Mouse (Mus musculus): ENCODE data around the gene Slc8a1. TPM values are rescaled to one million over a fixed set of nuclear protein-coding genes. Genes with fewer than 3 reads are reported as not detected.

Gene Slc8a1
- polyA plus RNA-seq, 3 experiments from 2014 or later = 0.04 TPM; not detected in 2

DNA sequence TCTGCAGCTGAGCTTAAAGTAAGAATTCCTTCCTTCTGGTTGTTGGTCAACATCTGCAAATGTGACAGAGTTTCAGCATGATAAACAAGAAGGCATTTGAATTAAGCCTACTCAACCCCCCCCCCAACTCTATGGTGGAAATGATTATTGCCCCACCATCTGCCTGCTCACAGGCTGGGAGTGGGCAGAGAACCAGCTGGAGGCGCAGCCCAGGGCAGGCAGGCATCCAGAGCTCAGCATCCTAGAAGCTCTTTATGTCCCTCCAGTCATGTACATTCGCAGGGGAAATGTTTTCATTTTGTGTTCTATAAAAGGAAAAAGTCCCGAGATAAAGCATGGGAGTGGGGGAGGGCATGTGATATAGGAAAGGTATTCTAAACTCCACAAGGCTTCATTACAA lies 235.4 kb downstream of the Slc8a1 start:
- no peak for ATAC-seq

DNA sequence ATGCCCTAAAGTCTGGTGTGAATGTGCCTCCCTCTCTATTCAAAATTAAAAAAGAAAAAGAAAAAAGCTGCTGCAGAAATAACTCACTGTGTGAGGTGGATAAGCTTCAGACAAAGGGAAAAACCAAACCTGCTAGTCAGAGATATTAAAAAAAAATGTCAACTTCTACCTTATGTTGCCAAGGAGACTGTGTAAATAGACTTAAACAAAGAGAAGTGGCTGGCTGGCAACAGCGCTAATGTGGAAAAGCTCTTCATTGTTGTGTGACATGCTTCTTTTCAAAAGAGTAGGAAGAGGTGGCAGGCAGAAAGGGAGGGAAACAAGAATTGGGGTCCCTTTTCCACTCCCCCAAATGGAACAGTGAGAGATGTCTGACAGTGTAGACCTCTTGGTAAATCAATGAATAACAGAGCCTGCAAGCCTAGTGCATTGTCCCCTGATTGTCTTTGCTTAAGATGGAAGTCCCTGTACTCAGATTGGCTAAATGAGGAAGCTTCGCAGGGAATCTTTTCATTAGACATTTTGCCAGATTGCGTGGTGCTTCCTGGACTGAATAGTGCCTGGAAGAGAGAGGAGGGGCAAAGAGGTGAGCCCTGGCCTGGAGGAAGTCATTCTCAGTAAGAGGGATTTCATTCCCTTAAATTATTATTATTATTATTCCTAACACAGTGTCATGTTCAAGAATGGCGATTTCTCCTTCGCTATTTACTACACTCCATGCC lies 237.3 kb downstream of the Slc8a1 start:
- ATAC-seq = no peak

DNA sequence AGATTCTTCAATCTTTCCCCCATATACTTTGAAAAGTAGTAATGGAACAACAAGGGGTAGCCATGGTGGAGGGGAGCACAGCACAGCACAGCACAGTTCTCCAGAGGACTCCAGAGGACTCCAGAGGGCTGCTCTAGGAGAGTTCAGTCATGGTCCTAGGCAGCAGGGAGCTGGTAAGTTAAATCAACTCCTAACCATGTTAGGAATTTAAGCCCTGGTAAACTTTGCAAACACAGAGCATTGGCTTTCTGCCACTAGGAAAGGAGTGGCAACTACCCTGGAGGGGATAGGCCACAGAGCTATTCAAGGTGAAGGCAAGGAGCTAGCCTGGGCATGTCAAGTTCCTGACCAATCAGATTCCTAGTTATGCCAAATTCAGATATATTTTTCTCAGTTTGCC lies 240.3 kb downstream of the Slc8a1 start:
- no peak for ATAC-seq

DNA sequence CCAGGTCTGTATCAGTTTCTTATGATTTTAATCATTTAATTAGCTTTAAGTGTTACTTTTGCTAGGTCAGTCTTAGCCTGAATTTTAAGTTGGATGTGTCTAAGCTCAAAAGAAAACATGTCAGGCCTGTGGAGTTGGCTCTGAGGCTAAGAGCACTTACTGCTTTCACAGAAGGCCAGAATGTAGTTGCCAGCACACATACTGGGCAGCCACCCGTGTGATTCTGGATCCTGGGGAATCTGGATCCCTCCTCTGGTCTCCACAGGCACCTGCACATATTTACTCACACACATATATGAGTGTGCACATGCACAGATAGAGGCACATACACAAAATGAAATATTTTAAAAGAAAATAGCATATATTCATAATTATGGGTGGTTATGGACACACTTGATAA lies 241.6 kb downstream of the Slc8a1 start:
- ATAC-seq = no peak

DNA sequence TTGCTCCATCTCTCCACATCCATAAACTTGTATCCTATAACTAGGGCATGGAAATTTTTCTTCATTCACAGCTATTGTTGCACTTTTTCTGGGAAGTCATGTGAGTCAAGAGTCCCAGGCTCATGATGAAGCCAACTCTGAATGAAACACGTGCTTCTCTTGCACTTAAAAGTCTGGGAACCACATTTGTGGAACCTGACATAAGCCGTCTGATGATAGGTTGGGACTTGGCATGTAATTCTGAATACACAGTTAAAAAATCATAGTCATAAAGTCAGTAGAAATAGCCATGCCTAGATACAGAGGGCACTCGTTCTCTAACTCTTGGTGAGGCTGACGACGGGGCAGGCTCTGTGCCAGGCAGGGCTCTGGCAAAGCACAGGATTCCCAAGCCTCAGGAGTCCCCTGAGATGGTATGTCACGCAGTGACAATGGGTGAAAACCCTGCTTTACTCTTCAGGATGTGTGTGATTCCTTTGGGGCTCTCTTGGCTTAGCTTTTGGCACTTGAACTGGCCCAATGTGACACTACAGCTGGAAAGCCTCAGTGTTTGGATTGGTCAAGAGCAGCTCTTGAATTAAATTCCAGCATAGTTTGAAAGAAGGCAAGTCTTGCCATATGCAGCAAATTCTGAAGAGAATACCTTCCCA lies 245.8 kb downstream of the Slc8a1 start:
- ATAC-seq = no peak

DNA sequence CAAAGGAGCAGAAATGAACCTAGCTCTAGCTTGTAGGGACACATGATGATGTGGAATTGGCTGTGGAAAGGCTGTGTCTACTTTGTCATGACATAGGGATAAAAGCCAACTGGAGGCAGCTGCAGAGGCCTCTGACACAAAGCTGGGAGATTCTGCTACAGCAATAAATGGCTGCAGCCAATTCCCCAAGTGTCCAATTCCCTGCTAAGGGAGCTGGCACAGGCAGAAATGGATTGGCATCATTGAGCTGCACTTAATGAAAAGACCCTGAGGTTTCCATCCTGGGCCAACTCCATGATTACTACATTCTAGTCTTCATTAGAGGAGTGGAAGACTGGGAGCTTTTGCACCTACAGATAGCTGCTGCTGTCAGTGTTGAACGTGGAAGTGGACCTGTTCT lies 251.8 kb downstream of the Slc8a1 start:
- no peak for ATAC-seq

DNA sequence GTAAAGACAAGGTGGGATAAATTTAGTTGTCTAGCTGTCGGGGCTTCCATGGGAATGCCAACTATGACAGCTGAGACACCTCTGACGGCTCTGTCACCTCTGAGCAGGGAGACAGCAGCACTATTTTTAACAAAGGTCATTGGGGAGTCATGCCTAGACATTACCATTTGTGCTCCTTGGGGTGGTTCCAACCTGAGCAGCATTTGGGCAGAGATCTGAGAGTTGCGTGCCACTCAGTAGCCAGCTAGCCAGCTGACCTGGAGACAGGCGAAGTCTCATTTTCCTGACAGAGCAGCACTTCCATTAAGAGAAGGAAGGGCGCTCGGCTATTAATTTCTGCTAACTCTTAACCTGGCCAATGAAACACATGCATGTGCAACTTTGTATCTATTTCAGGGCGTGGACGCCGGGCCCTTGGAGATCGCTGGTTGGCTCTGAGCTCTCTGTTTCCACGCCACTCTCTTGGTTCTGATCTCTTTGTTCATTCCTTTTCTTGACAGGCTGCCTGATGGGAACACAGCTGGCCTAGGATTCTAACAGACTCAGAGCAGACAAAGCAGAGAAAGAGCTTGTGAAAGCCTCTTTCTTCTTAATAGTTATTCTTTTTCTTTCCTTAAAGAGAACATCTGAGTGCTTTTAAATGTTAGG lies 256.2 kb downstream of the Slc8a1 start:
- ATAC-seq = no peak

DNA sequence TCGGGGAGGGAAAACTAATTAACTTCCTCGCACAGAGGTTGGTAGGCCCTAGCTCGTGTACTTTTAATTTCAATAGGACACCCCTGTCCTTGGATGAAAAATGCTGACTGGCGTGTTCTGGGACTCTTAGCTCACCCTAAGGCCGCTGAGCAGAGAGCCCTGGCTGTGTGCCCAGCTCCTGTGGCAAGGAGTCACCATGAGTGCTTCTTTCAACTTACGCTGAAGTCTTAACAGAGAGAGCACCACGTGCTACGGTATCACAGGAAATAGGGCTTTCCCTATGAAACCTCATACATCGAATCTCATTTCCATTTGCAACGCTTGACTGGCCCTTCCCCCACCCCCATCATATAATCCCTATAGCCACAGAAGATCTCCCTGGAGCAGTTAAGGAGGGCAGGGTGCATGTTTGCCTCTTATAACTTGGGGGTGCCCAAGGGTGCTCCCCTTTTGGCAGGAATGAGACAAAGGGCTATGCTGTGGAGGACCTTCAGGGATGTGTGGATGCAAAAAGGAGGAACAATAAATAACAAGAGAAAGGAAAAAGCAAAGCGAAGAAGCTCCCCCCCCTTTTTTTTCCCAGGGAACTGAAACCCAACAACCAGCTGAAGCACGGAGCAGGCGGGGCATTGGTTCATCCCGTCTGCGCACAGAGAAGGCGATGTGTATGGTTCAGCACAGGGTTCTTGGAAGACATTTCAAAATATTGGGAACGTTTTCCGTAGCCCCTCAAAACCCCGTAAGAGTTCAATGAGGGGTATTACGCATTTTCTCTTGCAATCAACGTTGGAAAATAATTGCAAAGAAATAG lies 257.6 kb downstream of the Slc8a1 start:
- no peak for ATAC-seq

DNA sequence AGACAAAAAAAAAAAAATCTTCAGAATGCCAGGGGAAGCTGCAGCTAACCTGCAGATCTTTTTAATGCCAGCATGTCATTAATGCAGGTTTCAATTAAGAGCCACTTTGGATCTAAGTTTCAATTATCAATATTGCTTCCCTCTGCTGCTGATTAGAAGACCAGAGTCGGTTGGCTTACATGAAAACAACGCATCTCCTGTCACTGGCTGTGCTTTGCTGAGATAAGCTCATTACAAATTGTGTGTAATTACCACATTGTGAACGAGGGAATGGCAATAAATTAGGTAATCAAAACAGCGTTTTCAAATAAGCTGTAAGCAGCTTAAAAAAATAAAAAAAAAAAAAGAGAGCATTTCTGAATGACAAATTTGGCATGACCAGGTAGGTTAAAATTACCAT lies 258.4 kb downstream of the Slc8a1 start:
- ATAC-seq = no peak

DNA sequence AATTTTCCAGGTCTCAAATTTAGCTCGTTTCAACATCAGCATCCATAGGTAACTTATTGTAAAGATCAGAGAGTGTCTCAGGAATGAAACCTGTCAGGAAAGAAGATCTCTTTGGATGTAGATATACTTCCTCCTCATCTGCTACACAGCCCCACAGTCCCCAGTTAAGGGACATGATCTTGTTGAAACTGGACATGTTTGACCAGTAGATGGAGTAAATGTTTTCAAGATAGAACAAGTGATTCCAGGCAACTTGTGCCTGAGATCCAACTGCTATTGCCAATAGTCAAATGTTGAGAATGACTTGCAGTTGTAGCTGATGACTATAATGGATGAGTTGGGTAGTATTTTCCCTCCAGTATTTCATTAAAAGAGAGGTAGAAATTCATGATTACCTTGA lies 260.8 kb downstream of the Slc8a1 start:
- ATAC-seq = no peak

DNA sequence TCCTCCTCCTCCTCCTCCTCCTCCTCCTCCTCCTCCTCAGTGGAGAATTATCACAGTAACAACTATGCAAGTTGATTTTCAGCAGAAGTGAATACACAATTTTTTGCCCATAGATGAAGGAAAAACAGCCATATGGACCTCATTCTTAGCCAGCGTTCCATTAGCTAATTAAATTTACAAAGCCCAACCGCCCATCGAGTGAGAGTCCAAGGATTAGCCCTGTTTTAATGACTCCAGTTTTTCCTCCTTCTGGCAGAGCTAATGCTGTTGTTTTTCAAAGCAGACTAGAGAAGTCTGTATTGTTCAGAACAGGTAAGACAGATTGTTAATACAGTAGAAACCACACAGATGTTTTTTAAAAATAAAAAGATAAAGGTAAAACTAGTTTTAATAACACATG lies 264.8 kb downstream of the Slc8a1 start:
- no peak for ATAC-seq

DNA sequence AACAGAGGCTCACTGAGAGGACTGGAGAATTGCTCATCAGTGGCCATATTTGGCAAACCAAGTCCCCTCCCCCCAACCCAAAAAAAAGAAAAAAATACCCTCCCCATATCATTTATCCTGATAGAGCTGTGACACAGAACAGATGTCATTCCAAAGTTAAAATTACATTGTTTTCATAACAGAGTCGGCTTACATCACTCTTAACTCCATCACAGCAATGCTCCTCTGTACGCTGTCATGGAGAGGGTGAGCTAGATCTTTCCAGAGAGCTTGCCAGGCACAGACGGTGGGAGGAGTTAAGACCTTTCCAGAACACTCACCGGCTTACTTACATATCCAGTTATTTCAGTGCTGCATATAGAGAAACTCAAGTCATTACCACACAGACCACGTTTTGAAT lies 269.2 kb downstream of the Slc8a1 start:
- no peak for ATAC-seq

DNA sequence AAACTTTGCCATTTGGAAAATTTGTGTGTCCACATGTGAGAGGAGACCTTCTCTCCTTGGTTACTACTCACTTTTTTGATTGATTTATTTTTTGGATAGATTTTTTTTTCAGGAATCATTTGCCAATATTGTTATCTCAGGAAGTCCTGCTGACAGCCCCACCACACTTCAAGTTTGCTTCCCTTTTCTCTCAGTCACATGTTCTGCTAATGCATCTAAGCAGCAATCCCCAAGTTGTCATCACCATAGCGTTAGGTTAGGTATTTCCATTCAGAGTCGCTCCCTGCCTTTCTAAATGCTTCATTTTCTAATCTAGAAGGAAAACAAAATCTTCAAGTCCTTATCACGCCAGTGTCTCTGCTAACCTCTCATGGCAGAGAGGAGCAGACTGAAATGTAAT lies 278.8 kb downstream of the Slc8a1 start:
- no peak for ATAC-seq

DNA sequence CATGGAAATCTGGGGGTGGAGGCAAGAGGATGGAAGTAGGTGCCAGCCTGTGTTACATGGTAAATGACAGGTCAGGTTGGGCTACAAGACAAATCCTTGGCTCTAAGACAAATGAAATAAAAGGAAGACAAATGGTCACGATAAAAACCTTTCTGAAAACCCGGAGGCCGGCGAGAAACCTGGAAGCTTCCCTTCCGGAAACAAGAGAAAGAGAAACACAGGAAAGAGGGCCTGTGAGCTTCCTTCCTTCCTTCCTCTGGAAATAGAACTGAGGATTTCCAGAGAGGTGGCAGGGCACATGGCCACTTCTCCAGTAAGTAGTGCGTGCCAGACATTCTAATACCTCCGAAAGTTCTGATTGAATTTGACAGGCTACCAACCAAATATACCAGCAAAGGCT lies 282.2 kb downstream of the Slc8a1 start:
- ATAC-seq = no peak

DNA sequence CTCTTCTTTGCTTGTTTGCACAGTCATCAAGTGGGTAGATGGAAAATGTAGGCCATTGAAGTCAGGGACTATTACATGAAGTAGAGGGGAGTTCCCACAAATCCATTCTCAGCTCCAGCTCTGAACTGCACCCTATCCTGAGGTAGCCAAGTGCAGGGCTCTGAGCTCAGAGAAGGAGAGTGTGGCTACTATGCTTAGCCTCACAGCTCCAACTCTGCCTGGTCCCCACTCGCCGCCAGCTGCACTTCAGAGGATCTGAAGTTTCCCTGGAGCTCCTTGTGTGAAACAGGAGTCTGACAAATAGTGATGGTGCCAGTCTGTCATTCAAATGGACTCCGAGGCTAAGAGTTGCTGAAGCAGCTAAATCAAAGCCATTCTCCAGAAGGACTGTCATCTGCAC lies 282.9 kb downstream of the Slc8a1 start:
- ATAC-seq = no peak

DNA sequence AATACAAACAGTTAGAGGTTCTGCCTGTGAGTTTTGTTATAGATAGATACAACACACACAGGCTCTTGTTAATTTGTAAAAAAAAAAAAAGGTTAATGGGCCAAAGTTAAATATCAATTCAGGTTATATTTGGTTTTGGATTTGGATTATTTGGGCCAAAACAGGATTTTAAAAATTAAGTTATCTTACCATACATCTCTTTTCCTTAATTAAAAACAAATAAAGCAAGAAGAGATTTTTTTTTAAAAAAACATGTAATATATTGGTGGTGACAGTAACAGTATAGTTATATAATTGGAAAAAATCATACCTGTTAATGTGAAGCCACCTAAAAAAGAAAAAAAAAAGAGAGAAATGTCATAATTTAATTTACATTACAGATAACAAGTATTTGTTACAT lies 296.7 kb downstream of the Slc8a1 start, which contains the start of gene Gm11096:
TSS of gene Gm11096 (plus strand) at position 301 of the 400 bp plus-strand sequence.
- ATAC-seq = no peak

DNA sequence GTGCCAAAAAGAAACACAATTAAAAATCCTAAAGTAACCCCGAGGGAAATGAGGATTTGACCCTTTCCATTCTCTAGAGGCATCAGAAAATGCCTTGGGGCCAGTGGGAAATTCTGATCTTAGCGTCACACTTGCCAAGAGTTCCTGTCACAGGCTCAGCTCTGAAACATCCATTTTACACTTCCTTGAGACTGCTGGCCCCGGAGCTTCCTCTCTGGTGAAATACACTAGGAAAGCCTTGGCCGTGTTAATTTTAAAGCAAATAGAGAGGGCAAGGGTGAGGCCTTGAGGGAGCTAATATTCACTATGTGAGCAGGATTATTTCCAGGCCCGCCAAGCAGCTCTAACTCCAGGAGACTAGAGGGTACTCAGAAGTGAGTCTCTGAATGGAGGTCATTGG lies 305.0 kb downstream of the Slc8a1 start:
- ATAC-seq = no peak

DNA sequence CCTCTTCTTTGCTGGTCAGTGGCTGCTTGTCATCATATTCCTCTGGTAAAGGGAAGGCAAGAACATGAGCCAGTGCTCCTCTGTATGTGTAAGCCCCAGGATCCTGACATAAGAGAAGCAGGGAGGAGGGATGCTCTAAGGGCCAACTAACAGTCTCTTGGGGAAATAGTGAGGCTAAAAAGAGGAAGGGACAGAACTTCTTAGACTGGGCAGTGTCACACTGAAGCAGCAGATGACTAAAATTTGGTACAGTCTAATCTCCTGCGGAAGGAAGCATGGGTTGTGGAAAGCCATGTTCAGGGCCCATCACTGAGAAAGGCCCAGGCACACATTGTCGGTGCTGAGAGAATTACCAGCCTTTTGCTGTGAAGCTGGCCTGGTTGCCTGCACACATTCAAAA lies 305.4 kb downstream of the Slc8a1 start:
- ATAC-seq = no peak

DNA sequence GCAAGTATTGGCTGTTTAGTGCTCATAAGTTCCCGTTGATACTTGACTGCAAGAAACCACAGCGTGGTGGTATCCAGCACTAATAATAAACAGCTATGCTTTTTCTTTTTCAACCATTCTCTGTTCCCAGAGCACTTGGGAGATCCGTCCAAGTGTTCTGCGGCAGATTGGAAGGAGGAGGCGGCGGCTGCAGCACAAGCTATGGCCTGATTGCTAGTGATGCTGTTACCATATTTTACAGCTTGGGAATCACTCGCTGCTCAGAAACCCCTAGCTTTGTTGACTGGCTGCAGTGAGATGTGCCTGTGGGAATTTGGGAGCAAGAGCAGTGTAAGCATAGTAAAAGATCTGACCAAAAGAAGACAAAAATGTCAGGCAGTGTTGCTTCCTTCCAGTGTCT lies 310.9 kb downstream of the Slc8a1 start:
- no peak for ATAC-seq

DNA sequence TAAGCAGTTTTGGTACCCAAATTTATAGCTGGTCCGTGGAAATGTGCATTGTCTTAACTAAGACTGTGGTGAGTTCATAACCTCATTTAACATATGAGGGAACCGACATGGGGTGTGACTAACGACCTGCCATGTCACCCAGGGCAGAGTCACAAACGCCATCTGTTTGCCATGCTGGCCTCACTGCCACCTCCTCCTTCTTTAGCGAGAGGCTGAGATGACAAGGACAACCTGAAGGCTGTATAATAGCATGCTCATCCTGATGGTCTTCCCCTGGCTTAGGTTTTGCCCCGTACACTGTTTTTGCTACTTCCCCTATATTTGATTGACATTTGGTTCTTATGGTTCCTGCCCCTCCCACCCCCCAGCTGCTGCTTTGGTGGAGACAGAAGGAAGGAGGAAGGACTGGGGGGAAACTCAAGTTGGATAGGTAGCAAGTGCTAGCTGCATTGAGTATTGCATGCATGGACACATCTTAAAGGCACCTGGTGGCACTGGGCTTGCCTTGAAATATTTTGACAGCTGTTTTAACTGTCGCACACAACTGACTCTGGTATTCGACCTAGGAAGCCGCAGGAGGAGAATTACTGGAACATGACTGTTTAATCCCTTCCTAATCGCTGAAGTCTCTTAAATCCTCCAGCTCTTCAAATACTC lies 313.8 kb downstream of the Slc8a1 start:
- no peak for ATAC-seq

DNA sequence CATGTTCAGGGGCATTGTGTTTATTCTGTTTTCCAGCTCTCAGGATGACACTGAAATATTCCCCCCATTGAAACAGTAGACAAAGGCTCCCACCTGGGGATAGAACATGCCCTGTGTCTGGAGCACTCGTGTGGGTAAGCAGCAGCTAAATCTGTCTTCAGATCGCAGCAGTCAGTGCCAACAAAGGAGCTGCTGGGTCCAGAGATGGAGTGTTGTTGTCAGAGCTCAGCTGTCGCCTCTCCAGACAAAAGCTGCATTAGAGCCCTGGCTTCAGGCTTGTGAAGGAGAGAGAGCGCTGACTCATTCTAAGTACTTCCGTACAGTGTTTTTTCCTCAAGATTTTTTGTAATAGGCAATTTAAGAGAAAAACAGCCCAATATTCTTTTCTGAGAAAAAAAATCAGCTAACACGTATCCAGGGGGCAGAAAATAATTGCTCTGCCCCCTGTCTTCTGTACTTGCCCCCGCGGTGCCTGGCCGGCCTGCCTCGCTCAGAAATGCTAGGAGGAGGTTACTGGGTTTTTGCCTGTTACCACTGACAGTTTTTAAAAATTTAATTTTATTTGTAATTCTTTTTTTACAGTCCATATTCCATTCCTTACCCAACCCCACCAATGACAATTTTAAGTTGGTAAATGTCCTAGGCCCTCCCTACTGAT lies 318.2 kb downstream of the Slc8a1 start:
- no peak for ATAC-seq
